ENCODE assay signal across 26 mouse cellular contexts in genomic region chr4:154096111-154096510, GRCm38 (mm10). TPM values are rescaled to one million over a fixed set of nuclear protein-coding genes. Genes with fewer than 3 reads are reported as not detected.
DNase-seq lines count a peak whose midpoint lies in the region; ATAC-seq and TF ChIP-seq lines count a peak whose summit lies in the region.
"Had no signal": no experiment of that assay in that cellular context is flagged by ENCODE, and none has a peak within 500 bp of the region (broad histone marks: within the 10 kb centered on the region; RNA-seq: fewer than 3 reads in every experiment).

No protein-coding gene starts in this region.

- H3K36me3 ChIP-seq in ES-Bruce4 (ENCODE audit: control insufficient read depth, insufficient read depth, low read length, poor library complexity, severe bottlenecking), result no peaks in the 10 kb centered on the region
- H3K36me3 ChIP-seq: embryonic facial prominence, embryonic 10.5 days; embryonic facial prominence, embryonic 12.5 days; forebrain, embryonic 10.5 days; forebrain, embryonic 12.5 days; G1E had no signal

- H3K4me1 ChIP-seq in ES-Bruce4 (ENCODE audit: control insufficient read depth, insufficient read depth, low read length), result peaks cover 11% of the 10 kb centered on the region
- H3K4me1 ChIP-seq: embryonic facial prominence, embryonic 10.5 days; embryonic facial prominence, embryonic 12.5 days; forebrain, embryonic 10.5 days; forebrain, embryonic 12.5 days had no signal

- DNase-seq in cerebellum, postnatal 14 days, result peak; percentile 54 to 65
- no peak for DNase-seq in cerebellum, adult 9-10 months
- DNase-seq in cerebellum, postnatal 36 days, result peak; percentile 19
- no peak for DNase-seq in cerebellum, adult 11 months
- DNase-seq: adrenal gland, adult 8-10 months; adrenal gland, postnatal 14 days; adrenal gland, postnatal 36 days; gastrocnemius, adult 2 months had no signal

- no peak overlapping the region for H3K4me3 ChIP-seq in ES-Bruce4 (ENCODE audit: low read depth, low read length)
- H3K4me3 ChIP-seq: embryonic facial prominence, embryonic 10.5 days; embryonic facial prominence, embryonic 12.5 days; forebrain, embryonic 10.5 days; forebrain, embryonic 12.5 days; gastrocnemius, adult 2 months had no signal

- ATAC-seq in megakaryocyte-erythroid progenitor cell, adult 5-6 weeks (replicated peaks; ENCODE audit: low FRiP score, low TSS enrichment, poor library complexity, severe bottlenecking), result no peak
- no peak for ATAC-seq in erythroid progenitor cell, adult 5-6 weeks (replicated peaks; ENCODE audit: low FRiP score, poor library complexity, severe bottlenecking)
- ATAC-seq: activated CD4-positive, CD25-positive, alpha-beta regulatory T cell, adult 4 months; forebrain, embryonic 14.5 days; forebrain, embryonic 16.5 days; Patski had no signal

- TF ChIP-seq CTCF in ES-Bruce4 (IDR thresholded peaks at IDR 0.05; ENCODE audit: low read depth, low read length), result no peak

- H3K9ac ChIP-seq in ES-Bruce4 (ENCODE audit: low read depth, poor library complexity, severe bottlenecking), result no peak overlapping the region
- H3K9ac ChIP-seq: embryonic facial prominence, embryonic 12.5 days; forebrain, embryonic 12.5 days had no signal

- H3K9me3 ChIP-seq in ES-Bruce4 (replicated peaks; ENCODE audit: control insufficient read depth, insufficient read depth, low read length, poor library complexity, severe bottlenecking), result no peaks in the 10 kb centered on the region
- H3K9me3 ChIP-seq: embryonic facial prominence, embryonic 10.5 days; embryonic facial prominence, embryonic 12.5 days; forebrain, embryonic 10.5 days; forebrain, embryonic 12.5 days had no signal

- H3K27ac ChIP-seq in ES-Bruce4 (ENCODE audit: insufficient read depth, low read length), result peak overlapping the region; percentile 18; the same call in 1 of the 2 replicates
- H3K27ac ChIP-seq: embryonic facial prominence, embryonic 10.5 days; embryonic facial prominence, embryonic 12.5 days; forebrain, embryonic 10.5 days; forebrain, embryonic 12.5 days; gastrocnemius, adult 2 months had no signal

- no peak; the same call in 1 of the 2 replicates for TF ChIP-seq EP300 in ES-Bruce4 (IDR thresholded peaks at IDR 0.05; ENCODE audit: insufficient read depth, low read depth, low read length)

- no peak for TF ChIP-seq POLR2A in ES-Bruce4 (IDR thresholded peaks at IDR 0.05; ENCODE audit: insufficient read depth, low read length)

- H3K27me3 ChIP-seq in ES-Bruce4 (ENCODE audit: control insufficient read depth, insufficient read depth, low read length, poor library complexity, severe bottlenecking), result no peaks in the 10 kb centered on the region
- H3K27me3 ChIP-seq: Patski had no signal

RNA-seq across cellular contexts. Expression of gene Trp73, which starts 43.9 kb away (rescaled TPM):
- 2.3 and 2.8 TPM in 2 replicates for polyA plus RNA-seq in ES-Bruce4 (2011; ENCODE audit: insufficient read depth, insufficient read length, low read depth, missing spikeins)
- total RNA-seq in megakaryocyte-erythroid progenitor cell, adult 5-6 weeks (2014; fragmentation: Nextera tagmentation), result not detected in 2 replicates
- total RNA-seq in megakaryocyte-erythroid progenitor cell, adult 5-6 weeks (2017), result not detected in 2 replicates
- total RNA-seq in erythroid progenitor cell, adult 5-6 weeks (2015; ENCODE audit: low replicate concordance), result not detected in 2 replicates
- total RNA-seq in erythroid progenitor cell, adult 5-6 weeks (2017; ENCODE audit: low replicate concordance), result not detected in 2 replicates
- total RNA-seq: adrenal gland, adult 18-20 months; adrenal gland, postnatal 14 days; adrenal gland, postnatal 36 days; gastrocnemius, adult 2 months had no signal
- polyA plus RNA-seq: activated CD4-positive, CD25-positive, alpha-beta regulatory T cell, adult 4 months; G1E had no signal

RNA-seq across cellular contexts. Expression of gene Wrap73, which starts 46.1 kb away (rescaled TPM):
- polyA plus RNA-seq in ES-Bruce4 (2011; ENCODE audit: insufficient read depth, insufficient read length, low read depth, missing spikeins), result 11.9 and 15.4 TPM in 2 replicates
- 23.3 and 29.7 TPM in 2 replicates for total RNA-seq in megakaryocyte-erythroid progenitor cell, adult 5-6 weeks (2014; fragmentation: Nextera tagmentation)
- total RNA-seq in megakaryocyte-erythroid progenitor cell, adult 5-6 weeks (2017), result 8.9 and 10.9 TPM in 2 replicates
- 13.0 and 17.7 TPM in 2 replicates for total RNA-seq in erythroid progenitor cell, adult 5-6 weeks (2015; ENCODE audit: low replicate concordance)
- total RNA-seq in erythroid progenitor cell, adult 5-6 weeks (2017; ENCODE audit: low replicate concordance), result 3.2 and 9.4 TPM in 2 replicates

RNA-seq across cellular contexts. Expression of gene Ccdc27, which starts 53.6 kb away (rescaled TPM):
- not detected in 2 replicates for polyA plus RNA-seq in ES-Bruce4 (2011; ENCODE audit: insufficient read depth, insufficient read length, low read depth, missing spikeins)
- total RNA-seq in megakaryocyte-erythroid progenitor cell, adult 5-6 weeks (2014; fragmentation: Nextera tagmentation), result not detected in 2 replicates
- total RNA-seq in megakaryocyte-erythroid progenitor cell, adult 5-6 weeks (2017), result not detected in 2 replicates
- total RNA-seq in erythroid progenitor cell, adult 5-6 weeks (2015; ENCODE audit: low replicate concordance), result not detected in 2 replicates
- not detected in 2 replicates for total RNA-seq in erythroid progenitor cell, adult 5-6 weeks (2017; ENCODE audit: low replicate concordance)
- total RNA-seq: adrenal gland, adult 18-20 months; adrenal gland, adult 8-10 months; adrenal gland, postnatal 14 days; adrenal gland, postnatal 36 days; G1E; gastrocnemius, adult 2 months had no signal
- polyA plus RNA-seq: activated CD4-positive, CD25-positive, alpha-beta regulatory T cell, adult 4 months; C2C12; cerebellum, adult 2 months; cortical plate, adult 2 months; embryonic facial prominence, embryonic 10.5 days; embryonic facial prominence, embryonic 12.5 days; embryonic facial prominence, embryonic 14.5 days; forebrain, embryonic 10.5 days; forebrain, embryonic 12.5 days; forebrain, embryonic 14.5 days; forebrain, embryonic 16.5 days; frontal cortex, adult 2 months; G1E had no signal

Comparison
In these comparisons a context has a peak if more than half of its experiments do, and no peak if none do; other contexts are left out.
1. DNase-seq: peak in cerebellum, postnatal 14 days (2 of 2) and cerebellum, postnatal 36 days (2 of 2); none in cerebellum, adult 9-10 months (single experiment) and cerebellum, adult 11 months (single experiment).